Mouse (Mus musculus): ENCODE measurements around the gene Ercc8.

DNA sequence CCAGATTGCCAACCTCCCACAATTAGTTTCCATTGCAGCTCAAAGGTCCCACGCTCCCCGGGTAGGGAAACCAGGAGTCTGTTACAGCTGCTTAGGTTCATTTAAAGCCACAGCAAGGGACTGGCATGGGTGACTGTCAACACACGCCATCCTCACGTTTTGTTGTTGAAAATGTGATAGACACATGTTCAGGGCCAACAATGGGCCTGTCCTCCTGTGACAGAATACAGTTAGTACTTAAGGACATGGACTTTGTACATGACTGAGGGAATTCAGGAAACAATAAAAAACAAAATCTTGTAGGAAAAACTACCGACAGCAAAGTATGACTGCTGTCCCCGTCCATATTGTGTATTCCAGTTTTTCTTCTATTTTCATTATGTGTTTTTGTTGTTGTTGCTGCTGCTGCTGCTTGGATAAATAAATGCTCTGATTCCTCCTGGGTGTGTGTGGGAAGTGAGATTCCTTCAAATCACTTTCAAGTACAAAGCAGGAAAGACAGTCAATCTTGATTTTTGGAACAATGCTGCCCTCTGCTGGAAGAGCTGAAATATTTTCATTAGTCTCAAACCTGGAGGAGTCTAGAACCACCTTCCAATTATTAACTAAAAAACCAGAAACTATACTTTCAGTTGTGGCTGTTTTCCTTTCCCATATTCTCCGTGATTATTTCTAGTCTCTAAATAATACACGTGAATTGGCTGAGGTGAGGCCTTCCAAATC is 5.7 kb upstream of the Ercc8 start:
- TF ChIP-seq CTCF (IDR thresholded peaks at IDR 0.05; ENCODE audit: low read depth) (peak; percentile 62), EP300 (IDR thresholded peaks at IDR 0.05; ENCODE audit: low read depth) (no peak)
